Mouse (Mus musculus): ENCODE data around the gene Fiz1. TPM values are rescaled to one million over a fixed set of nuclear protein-coding genes. Genes with fewer than 3 reads are reported as not detected.

Fiz1 gene
- polyA plus RNA-seq, 1 experiment from 2014 or later: 41.9 TPM

- Histone ChIP-seq H3K4me2 (peak overlapping the region; percentile 95), H3K9ac (peak overlapping the region; percentile 93), H3K27me3 (peaks cover 16% of the 10 kb centered on the region), H3K9me3 (peaks cover 7% of the 10 kb centered on the region), H3K27ac (no peak overlapping the region), H3K36me3 (peaks cover 38% of the 10 kb centered on the region), H3K4me1 (replicated peaks) (peaks cover 37% of the 10 kb centered on the region), H3K4me3 (peak overlapping the region; percentile 82)
- 47% methylated on average over 59 of the region's 59 CpGs for WGBS
- no peak for ATAC-seq (ENCODE audit: low FRiP score)
Measured at GRCm38 (mm10) chr7:4993999-4994788, 20.3 kb downstream of the Fiz1 start.

- Histone ChIP-seq H3K9ac (peak overlapping the region; percentile 93), H3K4me2 (peak overlapping the region; percentile 95), H3K36me3 (peaks cover 38% of the 10 kb centered on the region), H3K4me1 (replicated peaks) (peaks cover 37% of the 10 kb centered on the region), H3K9me3 (peaks cover 7% of the 10 kb centered on the region), H3K27me3 (peaks cover 16% of the 10 kb centered on the region), H3K27ac (no peak overlapping the region), H3K4me3 (peak overlapping the region; percentile 82)
- 30% methylated on average over 54 of the region's 55 CpGs for WGBS
- ATAC-seq (ENCODE audit: low FRiP score): no peak
Measured at GRCm38 (mm10) chr7:4993347-4993998, 21.0 kb downstream of the Fiz1 start.

- 70% methylated on average over 2 of the region's 2 CpGs for WGBS
- Histone ChIP-seq H3K27ac (no peak overlapping the region), H3K4me2 (no peak overlapping the region), H3K36me3 (peaks cover 28% of the 10 kb centered on the region), H3K4me1 (replicated peaks) (peaks cover 6% of the 10 kb centered on the region), H3K4me3 (no peak overlapping the region), H3K27me3 (peaks cover 15% of the 10 kb centered on the region), H3K9me3 (peaks cover 7% of the 10 kb centered on the region), H3K9ac (no peak overlapping the region)
- no peak for ATAC-seq (ENCODE audit: low FRiP score)
Measured at GRCm38 (mm10) chr7:4988250-4988649, 26.2 kb downstream of the Fiz1 start.

- ATAC-seq (ENCODE audit: low FRiP score): no peak
- Histone ChIP-seq H3K4me1 (replicated peaks) (no peaks in the 10 kb centered on the region), H3K4me3 (no peak overlapping the region), H3K9ac (no peak overlapping the region), H3K4me2 (no peak overlapping the region), H3K27ac (no peak overlapping the region), H3K27me3 (no peaks in the 10 kb centered on the region), H3K36me3 (no peaks in the 10 kb centered on the region), H3K9me3 (no peaks in the 10 kb centered on the region)
- 94% methylated on average over 7 of the region's 7 CpGs for WGBS
Measured at GRCm38 (mm10) chr7:4976832-4977231, 37.7 kb downstream of the Fiz1 start.

GRCm38 (mm10) chr7:4975455-4975854 is 39.0 kb downstream of the Fiz1 start:
- no peaks in the 10 kb centered on the region for H3K36me3 ChIP-seq
- H3K9me3 ChIP-seq: no peaks in the 10 kb centered on the region
- ATAC-seq (ENCODE audit: low FRiP score): no peak
- no peak overlapping the region for H3K27ac ChIP-seq
- WGBS: 72% methylated on average over 4 of the region's 4 CpGs
- H3K4me1 ChIP-seq (replicated peaks): no peaks in the 10 kb centered on the region
- H3K4me3 ChIP-seq: no peak overlapping the region
- no peaks in the 10 kb centered on the region for H3K27me3 ChIP-seq
- H3K4me2 ChIP-seq: no peak overlapping the region
- 0 out of 2 replicates have a peak overlapping the region, but pooled peaks have one; percentile 2 for H3K9ac ChIP-seq

GRCm38 (mm10) chr7:4972321-4973047 is 42.0 kb downstream of the Fiz1 start:
- WGBS: 83% methylated on average over 18 of the region's 18 CpGs
- Histone ChIP-seq H3K27ac (no peak overlapping the region), H3K4me1 (replicated peaks) (no peaks in the 10 kb centered on the region), H3K9ac (no peak overlapping the region), H3K9me3 (no peaks in the 10 kb centered on the region), H3K36me3 (no peaks in the 10 kb centered on the region), H3K27me3 (no peaks in the 10 kb centered on the region), H3K4me3 (no peak overlapping the region), H3K4me2 (no peak overlapping the region)
- no peak for ATAC-seq (ENCODE audit: low FRiP score)

- no peaks in the 10 kb centered on the region for H3K27me3 ChIP-seq
- 29% methylated on average over 7 of the region's 7 CpGs for WGBS
Measured at GRCm38 (mm10) chr7:4971710-4972109, 42.8 kb downstream of the Fiz1 start.

GRCm38 (mm10) chr7:4971068-4971467 is 43.4 kb downstream of the Fiz1 start, which contains the start of gene Sbk3:
Sbk3 (minus strand) TSS chr7:4971168.
- Histone ChIP-seq H3K27me3 (0 out of 2 replicates have a peak, but pooled peaks cover 4% of the 10 kb centered on the region), H3K9ac (no peak within 1 kb of the TSS), H3K36me3 (no peaks in the 10 kb centered on the region), H3K27ac (no peak within 1 kb of the TSS), H3K9me3 (no peaks in the 10 kb centered on the region), H3K4me1 (replicated peaks) (no peaks in the 10 kb centered on the region), H3K4me2 (no peak within 1 kb of the TSS), H3K4me3 (no peak within 1 kb of the TSS)
- 47% methylated on average over 6 of the region's 6 CpGs for WGBS
- no peak for ATAC-seq (ENCODE audit: low FRiP score)

More at GRCm38 (mm10) chr7:4971710-4972109, 42.8 kb downstream of the Fiz1 start:
- Histone ChIP-seq H3K4me1 (replicated peaks) (no peaks in the 10 kb centered on the region), H3K36me3 (no peaks in the 10 kb centered on the region), H3K4me2 (no peak overlapping the region), H3K4me3 (no peak overlapping the region), H3K9me3 (no peaks in the 10 kb centered on the region), H3K27ac (no peak overlapping the region), H3K9ac (no peak overlapping the region)
- no peak for ATAC-seq (ENCODE audit: low FRiP score)

- Histone ChIP-seq H3K4me2 (no peak overlapping the region), H3K27ac (no peak overlapping the region), H3K4me1 (replicated peaks) (no peaks in the 10 kb centered on the region; the same call in 1 of the 2 replicates), H3K36me3 (no peaks in the 10 kb centered on the region), H3K9me3 (no peaks in the 10 kb centered on the region), H3K27me3 (0 out of 2 replicates have a peak, but pooled peaks cover 4% of the 10 kb centered on the region), H3K9ac (no peak overlapping the region), H3K4me3 (no peak overlapping the region)
- ATAC-seq (ENCODE audit: low FRiP score): no peak
- WGBS: 84% methylated on average over 5 of the region's 5 CpGs
Measured at GRCm38 (mm10) chr7:4964988-4965387, 49.5 kb downstream of the Fiz1 start.

- no peaks in the 10 kb centered on the region; the same call in 1 of the 2 replicates for H3K4me1 ChIP-seq (replicated peaks)
- no peak within 1 kb of the TSS for H3K9ac ChIP-seq
- H3K27me3 ChIP-seq: 0 out of 2 replicates have a peak, but pooled peaks cover 4% of the 10 kb centered on the region
- 0 out of 2 replicates have a peak, but pooled peaks have one; percentile 43 for ATAC-seq (ENCODE audit: low FRiP score)
- H3K9me3 ChIP-seq: no peaks in the 10 kb centered on the region
- H3K27ac ChIP-seq: no peak within 1 kb of the TSS
- H3K4me2 ChIP-seq: 0 out of 2 replicates have a peak within 1 kb of the TSS, but pooled peaks have one; percentile 6
- 9% methylated on average over 10 of the region's 10 CpGs for WGBS
- no peaks in the 10 kb centered on the region for H3K36me3 ChIP-seq
- no peak within 1 kb of the TSS for H3K4me3 ChIP-seq
Measured at GRCm38 (mm10) chr7:4964272-4964671, 50.2 kb downstream of the Fiz1 start, which contains the start of gene Sbk2. Sbk2 (minus strand) TSS chr7:4964406.

- Histone ChIP-seq H3K27me3 (0 out of 2 replicates have a peak, but pooled peaks cover 4% of the 10 kb centered on the region), H3K4me1 (replicated peaks) (no peaks in the 10 kb centered on the region; the same call in 1 of the 2 replicates), H3K4me2 (no peak overlapping the region), H3K9ac (no peak overlapping the region), H3K36me3 (no peaks in the 10 kb centered on the region), H3K4me3 (no peak overlapping the region), H3K27ac (no peak overlapping the region), H3K9me3 (no peaks in the 10 kb centered on the region)
- no peak for ATAC-seq (ENCODE audit: low FRiP score)
- WGBS: 73% methylated on average over 5 of the region's 5 CpGs
Measured at GRCm38 (mm10) chr7:4963527-4963926, 51.0 kb downstream of the Fiz1 start.

GRCm38 (mm10) chr7:4957361-4957760 is 57.1 kb downstream of the Fiz1 start:
- 87% methylated on average over 10 of the region's 10 CpGs for WGBS
- 0 out of 2 replicates have a peak overlapping the region, but pooled peaks have one; percentile 24 for H3K9ac ChIP-seq
- no peak overlapping the region for H3K27ac ChIP-seq
- no peak overlapping the region for H3K4me2 ChIP-seq
- no peaks in the 10 kb centered on the region for H3K36me3 ChIP-seq
- no peak overlapping the region for H3K4me3 ChIP-seq
- H3K4me1 ChIP-seq (replicated peaks): no peaks in the 10 kb centered on the region
- no peaks in the 10 kb centered on the region for H3K27me3 ChIP-seq
- no peaks in the 10 kb centered on the region for H3K9me3 ChIP-seq
- no peak for ATAC-seq (ENCODE audit: low FRiP score)
